Comparison of ENCODE assay signal across 9 mouse cellular contexts in the genomic region with DNA sequence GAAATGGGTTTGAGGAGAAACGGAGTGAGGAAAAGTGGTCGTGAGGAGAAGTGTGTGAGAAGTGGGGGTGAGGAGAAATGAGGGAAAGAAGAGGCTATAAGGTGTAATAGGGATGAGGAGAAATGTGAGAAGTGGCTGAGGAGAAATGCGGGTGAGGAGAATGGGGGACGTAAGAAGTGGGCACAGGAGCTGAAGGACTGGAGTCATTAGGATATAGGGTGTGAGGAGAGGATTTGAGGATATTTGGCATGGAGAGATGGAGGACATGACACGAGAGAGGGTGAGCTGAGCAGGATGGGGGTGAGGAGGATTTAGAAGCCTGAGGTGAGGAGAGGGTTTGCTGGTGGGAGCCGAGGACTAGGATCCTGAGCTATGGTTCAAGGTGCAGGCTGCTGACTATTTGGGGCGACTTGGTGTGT. TPM values are rescaled to one million over a fixed set of nuclear protein-coding genes. Genes with fewer than 3 reads are reported as not detected.
A peak's percentile ranks its signal among the peaks of the same experiment; 100 is the strongest.
DNase-seq lines count a peak whose midpoint lies in the region; ATAC-seq and TF ChIP-seq lines count a peak whose summit lies in the region.
"Had no signal": no experiment of that assay in that cellular context is flagged by ENCODE, and none has a peak within 500 bp of the region (broad histone marks: within the 10 kb centered on the region; RNA-seq: fewer than 3 reads in every experiment).

No protein-coding gene starts in this region.

- peak; percentile 40; the same call in 1 of the 2 replicates for ATAC-seq in kidney, postnatal 0 days (replicated peaks; ENCODE audit: low FRiP score, low read depth)
- no peak for ATAC-seq in embryonic facial prominence, embryonic 14.5 days (ENCODE audit: low read depth)
- ATAC-seq in intestine, embryonic 15.5 days = peak; percentile 59
- peak; percentile 54 for ATAC-seq in neural tube, embryonic 12.5 days (ENCODE audit: low FRiP score, low read depth)

- peak; percentile 6 for DNase-seq in kidney, postnatal 0 days (ENCODE audit: low spot score)
- DNase-seq in kidney, adult 8-10 months = no peak
- no peak for DNase-seq in embryonic facial prominence, embryonic 14.5 days (ENCODE audit: low spot score)
- no peak for DNase-seq in gastrocnemius, postnatal 14 days
- no peak for DNase-seq in right cerebral cortex, postnatal 36 days (ENCODE audit: low spot score in 2 of 2)
- no peak for DNase-seq in spleen, postnatal 14 days (ENCODE audit: low spot score in 2 of 2)

- WGBS in kidney, postnatal 0 days = 34% methylated on average over 7 of the region's 7 CpGs
- WGBS in embryonic facial prominence, embryonic 14.5 days = 33% methylated on average over 7 of the region's 7 CpGs
- WGBS in intestine, embryonic 15.5 days = 29% methylated on average over 7 of the region's 7 CpGs
- WGBS in neural tube, embryonic 12.5 days = 34% methylated on average over 7 of the region's 7 CpGs

- peak overlapping the region; percentile 83 for H3K4me2 ChIP-seq in kidney, postnatal 0 days (ENCODE audit: low read length)
- H3K4me2 ChIP-seq in embryonic facial prominence, embryonic 14.5 days (ENCODE audit: low read depth, low read length) = peak overlapping the region; percentile 86
- H3K4me2 ChIP-seq in intestine, embryonic 15.5 days (replicated peaks) = peak overlapping the region; percentile 87
- H3K4me2 ChIP-seq in neural tube, embryonic 12.5 days (replicated peaks) = peak overlapping the region; percentile 88

- no peaks in the 10 kb centered on the region for H3K36me3 ChIP-seq in kidney, postnatal 0 days (ENCODE audit: insufficient read depth, low read length)
- no peaks in the 10 kb centered on the region for H3K36me3 ChIP-seq in embryonic facial prominence, embryonic 14.5 days (ENCODE audit: control insufficient read depth, insufficient read depth, low read length)
- H3K36me3 ChIP-seq in intestine, embryonic 15.5 days = no peaks in the 10 kb centered on the region
- H3K36me3 ChIP-seq in neural tube, embryonic 12.5 days = no peaks in the 10 kb centered on the region

- intact Hi-C loops in gastrocnemius, postnatal 14 days (cut with DNase I; ENCODE audit: low total_unique reads) = no loop called here

- H3K27ac ChIP-seq in kidney, postnatal 0 days = no peak overlapping the region
- H3K27ac ChIP-seq in embryonic facial prominence, embryonic 14.5 days (replicated peaks; ENCODE audit: low read depth, low read length) = no peak overlapping the region
- H3K27ac ChIP-seq in intestine, embryonic 15.5 days = no peak overlapping the region
- no peak overlapping the region for H3K27ac ChIP-seq in neural tube, embryonic 12.5 days

- peak overlapping the region; percentile 37 for H3K4me3 ChIP-seq in kidney, postnatal 0 days (replicated peaks; ENCODE audit: low read depth, low read length)
- H3K4me3 ChIP-seq in embryonic facial prominence, embryonic 14.5 days (ENCODE audit: low read depth, low read length) = peak overlapping the region; percentile 51
- peak overlapping the region; percentile 47 for H3K4me3 ChIP-seq in intestine, embryonic 15.5 days (replicated peaks)
- peak overlapping the region; percentile 48 for H3K4me3 ChIP-seq in neural tube, embryonic 12.5 days

- 0 out of 2 replicates have a peak, but pooled peaks cover 3% of the 10 kb centered on the region for H3K27me3 ChIP-seq in kidney, postnatal 0 days (ENCODE audit: insufficient read depth, low read length)
- peaks cover 15% of the 10 kb centered on the region for H3K27me3 ChIP-seq in embryonic facial prominence, embryonic 14.5 days (replicated peaks; ENCODE audit: control insufficient read depth, insufficient read depth, low read length)
- no peaks in the 10 kb centered on the region for H3K27me3 ChIP-seq in intestine, embryonic 15.5 days (replicated peaks)
- H3K27me3 ChIP-seq in neural tube, embryonic 12.5 days (replicated peaks) = peaks cover 10% of the 10 kb centered on the region; the same call in 1 of the 2 replicates

- no peaks in the 10 kb centered on the region for H3K4me1 ChIP-seq in kidney, postnatal 0 days (replicated peaks; ENCODE audit: insufficient read depth, low read length)
- H3K4me1 ChIP-seq in embryonic facial prominence, embryonic 14.5 days (ENCODE audit: control insufficient read depth, insufficient read depth, low read length) = no peaks in the 10 kb centered on the region
- H3K4me1 ChIP-seq in intestine, embryonic 15.5 days (replicated peaks) = no peaks in the 10 kb centered on the region
- H3K4me1 ChIP-seq in neural tube, embryonic 12.5 days = peaks cover 3% of the 10 kb centered on the region; the same call in 1 of the 2 replicates

- H3K9ac ChIP-seq in kidney, postnatal 0 days (ENCODE audit: low read depth, low read length) = peak overlapping the region; percentile 37; the same call in 1 of the 2 replicates
- peak overlapping the region; percentile 69 for H3K9ac ChIP-seq in embryonic facial prominence, embryonic 14.5 days (ENCODE audit: low read depth, low read length)
- peak overlapping the region; percentile 44 for H3K9ac ChIP-seq in intestine, embryonic 15.5 days
- H3K9ac ChIP-seq in neural tube, embryonic 12.5 days = peak overlapping the region; percentile 61

- TF ChIP-seq CTCF in kidney, postnatal 0 days (IDR thresholded peaks at IDR 0.05; ENCODE audit: low read depth) = no peak

- H3K9me3 ChIP-seq in kidney, postnatal 0 days (replicated peaks; ENCODE audit: low read length) = no peaks in the 10 kb centered on the region
- H3K9me3 ChIP-seq in embryonic facial prominence, embryonic 14.5 days (ENCODE audit: control insufficient read depth, low read length) = no peaks in the 10 kb centered on the region
- no peaks in the 10 kb centered on the region for H3K9me3 ChIP-seq in intestine, embryonic 15.5 days
- H3K9me3 ChIP-seq in neural tube, embryonic 12.5 days = no peaks in the 10 kb centered on the region

RNA-seq across cellular contexts. Expression of gene Mlf1, which starts 0.5 kb away (rescaled TPM):
- 7.7 and 8.2 TPM in 2 replicates for polyA plus RNA-seq in kidney, postnatal 0 days (2015; fragmentation: Nextera tagmentation; extraction: Ambion mirVana)
- polyA plus RNA-seq in embryonic facial prominence, embryonic 14.5 days (2014; fragmentation: Nextera tagmentation; extraction: Ambion mirVana) = 33.1 and 55.0 TPM in 2 replicates
- 6.8 and 9.1 TPM in 2 replicates for polyA plus RNA-seq in intestine, embryonic 15.5 days (2015; fragmentation: Nextera tagmentation; extraction: Ambion mirVana)
- polyA plus RNA-seq in neural tube, embryonic 12.5 days (2016; fragmentation: Nextera tagmentation; extraction: Ambion mirVana) = 17.6 and 19.5 TPM in 2 replicates
- 100 to 1,000 TPM; 427 to 489 TPM for total RNA-seq in gastrocnemius, postnatal 14 days (2021)

RNA-seq across cellular contexts. Expression of gene Gm17402, which starts 0.6 kb away (rescaled TPM):
- polyA plus RNA-seq in kidney, postnatal 0 days (2015; fragmentation: Nextera tagmentation; extraction: Ambion mirVana) = not detected in 2 replicates
- not detected in 2 replicates for polyA plus RNA-seq in embryonic facial prominence, embryonic 14.5 days (2014; fragmentation: Nextera tagmentation; extraction: Ambion mirVana)
- not detected in 2 replicates for polyA plus RNA-seq in intestine, embryonic 15.5 days (2015; fragmentation: Nextera tagmentation; extraction: Ambion mirVana)
- polyA plus RNA-seq in neural tube, embryonic 12.5 days (2016; fragmentation: Nextera tagmentation; extraction: Ambion mirVana) = not detected in 2 replicates
- total RNA-seq in gastrocnemius, postnatal 14 days (2021) = not detected
- total RNA-seq: hematopoietic stem cell, adult 5-6 weeks had no signal

RNA-seq across cellular contexts. Expression of gene Gfm1, which starts 55.5 kb away (rescaled TPM):
- 59.1 and 66.7 TPM in 2 replicates for polyA plus RNA-seq in kidney, postnatal 0 days (2015; fragmentation: Nextera tagmentation; extraction: Ambion mirVana)
- 47.2 and 53.5 TPM in 2 replicates for polyA plus RNA-seq in embryonic facial prominence, embryonic 14.5 days (2014; fragmentation: Nextera tagmentation; extraction: Ambion mirVana)
- polyA plus RNA-seq in intestine, embryonic 15.5 days (2015; fragmentation: Nextera tagmentation; extraction: Ambion mirVana) = 54.6 and 59.7 TPM in 2 replicates
- polyA plus RNA-seq in neural tube, embryonic 12.5 days (2016; fragmentation: Nextera tagmentation; extraction: Ambion mirVana) = 37.3 and 40.1 TPM in 2 replicates
- 10 to 100 TPM; 86.4 to 91.9 TPM for total RNA-seq in gastrocnemius, postnatal 14 days (2021)
